Mouse (Mus musculus) kidney, adult 2 months (tissue): ENCODE measurements at regions not wholly inside any gene's neighbourhood (a gene's known extent, or its start where the extent isn't known, plus 50 kb on each side); places are given as distances from the start of the nearest gene placed in this dataset.

Source experiments
- CTCF ChIP-seq: fragments of 200-500 bp; conservative IDR thresholded peaks from 2 replicates; pipeline ENCODE4 v1.5.1; 2011; ENCODE audit warnings: low read depth, mild to moderate bottlenecking, control low read depth, low read length, moderate library complexity, mixed read lengths; ENCODE audit not compliant: insufficient read depth, insufficient read length
- POLR2A ChIP-seq: fragments of 200-500 bp; IDR thresholded peaks from one replicate; pipeline ENCODE4 v1.6.1; 2011; ENCODE audit warnings: low read depth, low read length, control low read depth

GRCm38 (mm10) chr17:4903129-4903528, 91.0 kb upstream of the Arid1b start:
- TF ChIP-seq POLR2A = no peak
- TF ChIP-seq CTCF = no peak
